Mouse (Mus musculus) limb, embryonic 11.5 days (tissue): ENCODE measurements around the gene Zfyve28. TPM values are rescaled to one million over a fixed set of nuclear protein-coding genes. Genes with fewer than 3 reads are reported as not detected.

ENCODE experiments used
- ATAC-seq: fragments of 200-750 bp; cut with Nextera tagmentation; 2 replicates; pipeline ENCODE4 v1.8.0; 2017; ENCODE audit warnings: low read depth; ENCODE audit not compliant: insufficient number of reproducible peaks, low FRiP score, low TSS enrichment
- DNase-seq: peaks from one replicate; pipeline ENCODE4 v3.0.0-alpha.2; 2015; ENCODE audit warnings: low spot score
- H3K27ac ChIP-seq: fragments of 300-500 bp; sonication (generic); replicated peaks from 2 replicates; pipeline ENCODE4 v1.5.1; 2014; ENCODE audit warnings: low read depth, mild to moderate bottlenecking, low read length
- H3K27me3 ChIP-seq: fragments of 300-500 bp; sonication (generic); 2 replicates; pipeline ENCODE4 v1.6.1; 2014; ENCODE audit warnings: mild to moderate bottlenecking, low read length, mixed read lengths; ENCODE audit not compliant: control insufficient read depth, insufficient read depth
- H3K36me3 ChIP-seq: fragments of 300-500 bp; sonication (generic); 2 replicates; pipeline ENCODE4 v1.6.1; 2014; ENCODE audit warnings: mild to moderate bottlenecking, low read length, moderate library complexity, mixed read lengths; ENCODE audit not compliant: control insufficient read depth, insufficient read depth
- H3K4me1 ChIP-seq: fragments of 300-500 bp; sonication (generic); 2 replicates; pipeline ENCODE4 v1.6.1; 2014; ENCODE audit warnings: low read length, mixed read lengths; ENCODE audit not compliant: control insufficient read depth, insufficient read depth
- H3K4me2 ChIP-seq: fragments of 300-500 bp; sonication (generic); 2 replicates; pipeline ENCODE4 v1.6.1; 2014; ENCODE audit warnings: low read depth, mild to moderate bottlenecking, moderate library complexity; ENCODE audit not compliant: severe bottlenecking
- H3K4me3 ChIP-seq: fragments of 300-500 bp; sonication (generic); 2 replicates; pipeline ENCODE4 v1.5.1; 2014; ENCODE audit warnings: low read depth, low read length
- H3K9ac ChIP-seq: fragments of 300-500 bp; sonication (generic); 2 replicates; pipeline ENCODE4 v1.6.1; 2014; ENCODE audit warnings: mild to moderate bottlenecking, low read length
- H3K9me3 ChIP-seq: fragments of 300-500 bp; sonication (generic); 2 replicates; pipeline ENCODE4 v1.6.1; 2016; ENCODE audit warnings: low read length; ENCODE audit not compliant: control insufficient read depth
- WGBS: fragments of 180-500 bp; shearing (Covaris S2); extraction: QIAGEN DNeasy Blood & Tissue Kit; methylation state at CpG from one replicate; pipeline ENCODE4 v1.1.7; 2014; 5-methylcytosine and 5-hydroxymethylcytosine counted together
- polyA plus RNA-seq: library from polyadenylated mRNA; unstranded; fragments of >200 nt; fragmentation: Nextera tagmentation; extraction: Ambion mirVana; gene quantifications from 2 replicates; pipeline ENCODE4 v1.2.1, GENCODE M21; 2014

Gene Zfyve28
- polyA plus RNA-seq, 1 experiment from 2014 or later = 0.61 TPM

- H3K4me3 ChIP-seq = no peak overlapping the region
- H3K9me3 ChIP-seq = no peaks in the 10 kb centered on the region
- 77% methylated on average over 2 of the region's 2 CpGs for WGBS
- ATAC-seq (no peak), DNase-seq (no peak)
- no peak overlapping the region for H3K4me2 ChIP-seq
- no peak overlapping the region for H3K9ac ChIP-seq
- H3K36me3 ChIP-seq = no peaks in the 10 kb centered on the region
- H3K27ac ChIP-seq = no peak overlapping the region
- H3K4me1 ChIP-seq = no peaks in the 10 kb centered on the region
- H3K27me3 ChIP-seq = no peaks in the 10 kb centered on the region
These were observed 83.3 kb downstream of the Zfyve28 start for GRCm38 (mm10) chr5:34204911-34205310.

- DNase-seq (no peak), ATAC-seq (no peak)
- Histone ChIP-seq H3K27me3 (no peaks in the 10 kb centered on the region), H3K9ac (no peak overlapping the region), H3K36me3 (no peaks in the 10 kb centered on the region), H3K4me3 (no peak overlapping the region), H3K27ac (no peak overlapping the region), H3K9me3 (no peaks in the 10 kb centered on the region), H3K4me1 (no peaks in the 10 kb centered on the region), H3K4me2 (no peak overlapping the region)
- WGBS = 88% methylated on average over 4 of the region's 4 CpGs
These were observed 86.2 kb downstream of the Zfyve28 start for GRCm38 (mm10) chr5:34202006-34202405.

GRCm38 (mm10) chr5:34201396-34201795, 86.9 kb downstream of the Zfyve28 start:
- DNase-seq (no peak), ATAC-seq (no peak)
- Histone ChIP-seq H3K4me1 (no peaks in the 10 kb centered on the region), H3K9ac (no peak overlapping the region), H3K4me2 (no peak overlapping the region), H3K9me3 (no peaks in the 10 kb centered on the region), H3K4me3 (no peak overlapping the region), H3K27ac (no peak overlapping the region), H3K27me3 (no peaks in the 10 kb centered on the region), H3K36me3 (no peaks in the 10 kb centered on the region)
- 73% methylated on average over 2 of the region's 2 CpGs for WGBS

GRCm38 (mm10) chr5:34198615-34199014, 89.6 kb downstream of the Zfyve28 start:
- Histone ChIP-seq H3K27me3 (no peaks in the 10 kb centered on the region), H3K27ac (no peak overlapping the region), H3K4me3 (no peak overlapping the region), H3K4me2 (no peak overlapping the region), H3K9me3 (no peaks in the 10 kb centered on the region), H3K36me3 (no peaks in the 10 kb centered on the region), H3K9ac (no peak overlapping the region), H3K4me1 (no peaks in the 10 kb centered on the region)
- DNase-seq = no peak
- ATAC-seq = no peak
- WGBS = 82% methylated on average over 6 of the region's 6 CpGs

GRCm38 (mm10) chr5:34197243-34197642, 91.0 kb downstream of the Zfyve28 start:
- no peak overlapping the region for H3K27ac ChIP-seq
- 72% methylated on average over 4 of the region's 4 CpGs for WGBS
- H3K4me3 ChIP-seq = no peak overlapping the region
- ATAC-seq = no peak
- no peaks in the 10 kb centered on the region for H3K36me3 ChIP-seq
- no peak for DNase-seq
- H3K9me3 ChIP-seq = no peaks in the 10 kb centered on the region
- H3K4me2 ChIP-seq = no peak overlapping the region
- H3K9ac ChIP-seq = no peak overlapping the region
- no peaks in the 10 kb centered on the region for H3K27me3 ChIP-seq
- H3K4me1 ChIP-seq = no peaks in the 10 kb centered on the region

GRCm38 (mm10) chr5:34196423-34196822, 91.8 kb downstream of the Zfyve28 start:
- 82% methylated on average over 7 of the region's 7 CpGs for WGBS
- no peak overlapping the region for H3K4me3 ChIP-seq
- no peaks in the 10 kb centered on the region for H3K9me3 ChIP-seq
- no peaks in the 10 kb centered on the region for H3K4me1 ChIP-seq
- H3K27ac ChIP-seq = no peak overlapping the region
- no peak overlapping the region for H3K9ac ChIP-seq
- no peak overlapping the region for H3K4me2 ChIP-seq
- H3K36me3 ChIP-seq = no peaks in the 10 kb centered on the region
- DNase-seq (no peak), ATAC-seq (no peak)
- no peaks in the 10 kb centered on the region for H3K27me3 ChIP-seq

GRCm38 (mm10) chr5:34195786-34196185, 92.5 kb downstream of the Zfyve28 start:
- WGBS = 96% methylated on average over 12 of the region's 12 CpGs
- Histone ChIP-seq H3K36me3 (no peaks in the 10 kb centered on the region), H3K4me3 (no peak overlapping the region), H3K4me2 (no peak overlapping the region), H3K27me3 (no peaks in the 10 kb centered on the region), H3K9ac (no peak overlapping the region), H3K9me3 (no peaks in the 10 kb centered on the region), H3K4me1 (no peaks in the 10 kb centered on the region), H3K27ac (no peak overlapping the region)
- DNase-seq (no peak), ATAC-seq (no peak)

- H3K9ac ChIP-seq = no peak overlapping the region
- no peak overlapping the region for H3K27ac ChIP-seq
- 85% methylated on average over 6 of the region's 6 CpGs for WGBS
- H3K4me3 ChIP-seq = no peak overlapping the region
- no peaks in the 10 kb centered on the region for H3K9me3 ChIP-seq
- no peaks in the 10 kb centered on the region for H3K4me1 ChIP-seq
- DNase-seq = no peak
- H3K27me3 ChIP-seq = no peaks in the 10 kb centered on the region
- H3K4me2 ChIP-seq = no peak overlapping the region
- ATAC-seq = no peak
- no peaks in the 10 kb centered on the region for H3K36me3 ChIP-seq
These were observed 93.1 kb downstream of the Zfyve28 start for GRCm38 (mm10) chr5:34194975-34195662.

- Histone ChIP-seq H3K4me1 (no peaks in the 10 kb centered on the region), H3K27me3 (no peaks in the 10 kb centered on the region), H3K9ac (no peak overlapping the region), H3K9me3 (no peaks in the 10 kb centered on the region), H3K27ac (no peak overlapping the region), H3K36me3 (no peaks in the 10 kb centered on the region), H3K4me3 (no peak overlapping the region), H3K4me2 (no peak overlapping the region)
- ATAC-seq = no peak
- WGBS = 53% methylated on average over 1 of the region's 1 CpGs
- no peak for DNase-seq
These were observed 93.8 kb downstream of the Zfyve28 start for GRCm38 (mm10) chr5:34194426-34194825.
